In genomic region chr15:24878846-24879245, GRCm38 (mm10) we compare ENCODE assay signal across 30 mouse cellular contexts.
DNase-seq lines count a peak whose midpoint lies in the region; ATAC-seq and TF ChIP-seq lines count a peak whose summit lies in the region.
"Had no signal": no experiment of that assay in that cellular context is flagged by ENCODE, and none has a peak within 500 bp of the region (broad histone marks: within the 10 kb centered on the region; RNA-seq: fewer than 3 reads in every experiment).

No protein-coding gene starts in this region.

- no peak for DNase-seq in forebrain, postnatal 0 days
- DNase-seq in brain, embryonic 14.5 days (ENCODE audit: low read depth) = peak; percentile 51
- DNase-seq in hindbrain, embryonic 14.5 days (ENCODE audit: low spot score) = no peak
- DNase-seq in midbrain, embryonic 14.5 days = peak; percentile 58
- no peak for DNase-seq in heart, adult 8-10 months (ENCODE audit: low spot score)
- no peak for DNase-seq in embryo, embryonic 10 days (ENCODE audit: low spot score)
- DNase-seq in embryo, embryonic 9.5 days (ENCODE audit: extremely low spot score) = no peak
- DNase-seq: adrenal gland, postnatal 10 days; cerebellum, adult 11 months; cerebellum, adult 9-11 months; gastrocnemius, adult 2 months; gastrocnemius, postnatal 36 days; heart, adult 18-20 months; kidney, adult 18-20 months; kidney, postnatal 36 days; liver, postnatal 0 days; lung, postnatal 36 days; right cerebral cortex, postnatal 14 days had no signal

- H3K4me2 ChIP-seq in forebrain, embryonic 12.5 days = no peak overlapping the region
- no peak overlapping the region for H3K4me2 ChIP-seq in forebrain, postnatal 0 days (ENCODE audit: low read depth)
- H3K4me2 ChIP-seq in hindbrain, embryonic 14.5 days (replicated peaks) = no peak overlapping the region
- H3K4me2 ChIP-seq in midbrain, embryonic 14.5 days (ENCODE audit: low read length) = no peak overlapping the region
- H3K4me2 ChIP-seq: embryonic facial prominence, embryonic 15.5 days; forebrain, embryonic 13.5 days; heart, embryonic 12.5 days; kidney, embryonic 15.5 days; liver, embryonic 12.5 days; stomach, embryonic 15.5 days had no signal

- H3K9me3 ChIP-seq in forebrain, embryonic 12.5 days = no peaks in the 10 kb centered on the region
- no peaks in the 10 kb centered on the region for H3K9me3 ChIP-seq in forebrain, postnatal 0 days (ENCODE audit: low read length)
- H3K9me3 ChIP-seq in hindbrain, embryonic 14.5 days (ENCODE audit: control insufficient read depth, low read length) = no peaks in the 10 kb centered on the region
- no peaks in the 10 kb centered on the region for H3K9me3 ChIP-seq in midbrain, embryonic 14.5 days (ENCODE audit: control insufficient read depth, low read length)
- H3K9me3 ChIP-seq: embryonic facial prominence, embryonic 10.5 days; embryonic facial prominence, embryonic 15.5 days; forebrain, embryonic 13.5 days; G1E; heart, embryonic 12.5 days; kidney, embryonic 15.5 days; liver, embryonic 12.5 days; stomach, embryonic 15.5 days had no signal

- no peak for TF ChIP-seq CTCF in forebrain, postnatal 0 days (IDR thresholded peaks at IDR 0.05; ENCODE audit: low read depth)
- TF ChIP-seq CTCF in brain, embryonic 14.5 days (IDR thresholded peaks at IDR 0.05; ENCODE audit: borderline replicate concordance, extremely low read depth, insufficient read depth, insufficient read length) = no peak

- peaks cover 3% of the 10 kb centered on the region; the same call in 1 of the 2 replicates for H3K4me1 ChIP-seq in forebrain, embryonic 12.5 days
- H3K4me1 ChIP-seq in forebrain, postnatal 0 days (ENCODE audit: insufficient read depth) = peaks cover 7% of the 10 kb centered on the region
- peaks cover 19% of the 10 kb centered on the region for H3K4me1 ChIP-seq in hindbrain, embryonic 14.5 days (replicated peaks; ENCODE audit: control insufficient read depth, insufficient read depth, low read length)
- peaks cover 16% of the 10 kb centered on the region for H3K4me1 ChIP-seq in midbrain, embryonic 14.5 days (ENCODE audit: control insufficient read depth, insufficient read depth, low read length)
- H3K4me1 ChIP-seq: embryonic facial prominence, embryonic 10.5 days; embryonic facial prominence, embryonic 15.5 days; heart, embryonic 12.5 days; kidney, embryonic 15.5 days; liver, embryonic 12.5 days; stomach, embryonic 15.5 days had no signal

- H3K4me3 ChIP-seq in forebrain, embryonic 12.5 days (replicated peaks) = no peak overlapping the region
- H3K4me3 ChIP-seq in forebrain, postnatal 0 days (ENCODE audit: low read depth, low read length) = no peak overlapping the region
- no peak overlapping the region for H3K4me3 ChIP-seq in hindbrain, embryonic 14.5 days (replicated peaks; ENCODE audit: low read length)
- H3K4me3 ChIP-seq in midbrain, embryonic 14.5 days (replicated peaks; ENCODE audit: low read depth, low read length) = no peak overlapping the region
- H3K4me3 ChIP-seq: embryonic facial prominence, embryonic 10.5 days; embryonic facial prominence, embryonic 15.5 days; forebrain, embryonic 13.5 days; gastrocnemius, adult 2 months; heart, embryonic 12.5 days; kidney, embryonic 15.5 days; layer of hippocampus, adult 2 months; left cerebral cortex, adult 2 months; liver, embryonic 12.5 days; stomach, embryonic 15.5 days had no signal

- no peak for TF ChIP-seq POLR2A in brain, embryonic 14.5 days (IDR thresholded peaks at IDR 0.05; ENCODE audit: borderline replicate concordance, extremely low read depth, insufficient read depth, insufficient read length, poor library complexity, severe bottlenecking)

- H3K9ac ChIP-seq in forebrain, embryonic 12.5 days = no peak overlapping the region
- no peak overlapping the region for H3K9ac ChIP-seq in forebrain, postnatal 0 days
- H3K9ac ChIP-seq in hindbrain, embryonic 14.5 days = no peak overlapping the region
- no peak overlapping the region for H3K9ac ChIP-seq in midbrain, embryonic 14.5 days (replicated peaks; ENCODE audit: low read length)
- H3K9ac ChIP-seq: embryonic facial prominence, embryonic 15.5 days; forebrain, embryonic 13.5 days; heart, embryonic 12.5 days; kidney, embryonic 15.5 days; liver, embryonic 12.5 days; liver, postnatal 0 days; stomach, embryonic 15.5 days had no signal

- 57% methylated on average over 1 of the region's 1 CpGs for WGBS in forebrain, embryonic 12.5 days
- 26% methylated on average over 1 of the region's 1 CpGs for WGBS in forebrain, postnatal 0 days
- WGBS in hindbrain, embryonic 14.5 days = 18% methylated on average over 1 of the region's 1 CpGs
- WGBS in midbrain, embryonic 14.5 days = 13% methylated on average over 1 of the region's 1 CpGs

- H3K36me3 ChIP-seq in forebrain, embryonic 12.5 days (replicated peaks) = no peaks in the 10 kb centered on the region
- H3K36me3 ChIP-seq in forebrain, postnatal 0 days (ENCODE audit: insufficient read depth) = no peaks in the 10 kb centered on the region
- no peaks in the 10 kb centered on the region for H3K36me3 ChIP-seq in hindbrain, embryonic 14.5 days (replicated peaks; ENCODE audit: control insufficient read depth, insufficient read depth)
- H3K36me3 ChIP-seq in midbrain, embryonic 14.5 days (ENCODE audit: control insufficient read depth, insufficient read depth, low read length) = no peaks in the 10 kb centered on the region
- H3K36me3 ChIP-seq: embryonic facial prominence, embryonic 10.5 days; embryonic facial prominence, embryonic 15.5 days; G1E; heart, embryonic 12.5 days; kidney, embryonic 15.5 days; liver, embryonic 12.5 days; stomach, embryonic 15.5 days had no signal

- no peaks in the 10 kb centered on the region for H3K27me3 ChIP-seq in forebrain, embryonic 12.5 days
- H3K27me3 ChIP-seq in forebrain, postnatal 0 days (ENCODE audit: insufficient read depth, low read length) = no peaks in the 10 kb centered on the region
- no peaks in the 10 kb centered on the region for H3K27me3 ChIP-seq in hindbrain, embryonic 14.5 days (ENCODE audit: control insufficient read depth, insufficient read depth, low read length)
- H3K27me3 ChIP-seq in midbrain, embryonic 14.5 days (ENCODE audit: control insufficient read depth, insufficient read depth, low read length) = no peaks in the 10 kb centered on the region
- H3K27me3 ChIP-seq: embryonic facial prominence, embryonic 15.5 days; forebrain, embryonic 13.5 days; heart, embryonic 12.5 days; kidney, embryonic 15.5 days; liver, embryonic 12.5 days; Patski; stomach, embryonic 15.5 days had no signal

- 0 out of 2 replicates have a peak overlapping the region, but pooled peaks have one; percentile 25 for H3K27ac ChIP-seq in forebrain, embryonic 12.5 days
- H3K27ac ChIP-seq in forebrain, postnatal 0 days (ENCODE audit: low read depth, low read length) = no peak overlapping the region
- H3K27ac ChIP-seq in hindbrain, embryonic 14.5 days = peak overlapping the region; percentile 90
- H3K27ac ChIP-seq in midbrain, embryonic 14.5 days (replicated peaks; ENCODE audit: low read depth, low read length) = peak overlapping the region; percentile 63
- H3K27ac ChIP-seq: embryonic facial prominence, embryonic 10.5 days; embryonic facial prominence, embryonic 15.5 days; gastrocnemius, adult 2 months; kidney, embryonic 15.5 days; left cerebral cortex, adult 2 months; liver, embryonic 12.5 days; stomach, embryonic 15.5 days had no signal

- peak; percentile 31; the same call in 1 of the 2 replicates for ATAC-seq in forebrain, embryonic 12.5 days (ENCODE audit: low FRiP score)
- no peak for ATAC-seq in forebrain, postnatal 0 days
- ATAC-seq in hindbrain, embryonic 14.5 days (ENCODE audit: low FRiP score) = no peak
- ATAC-seq in midbrain, embryonic 14.5 days (ENCODE audit: low FRiP score, low TSS enrichment) = no peak
- ATAC-seq: liver, embryonic 12.5 days; liver, postnatal 0 days; Patski had no signal

Comparison
In these comparisons a context has a peak if more than half of its experiments do, and no peak if none do; other contexts are left out.
1. DNase-seq: peak in brain, embryonic 14.5 days (single experiment) and midbrain, embryonic 14.5 days (single experiment); none in forebrain, postnatal 0 days (single experiment), hindbrain, embryonic 14.5 days (single experiment), heart, adult 8-10 months (single experiment), embryo, embryonic 10 days (single experiment) and embryo, embryonic 9.5 days (single experiment).